Mouse (Mus musculus): Measurements from ENCODE around the gene Arhgap24. TPM values are rescaled to one million over a fixed set of nuclear protein-coding genes. Genes with fewer than 3 reads are reported as not detected.

The Arhgap24 gene
- total RNA-seq, 2 experiments from 2014 or later = 6.3 to 7.0 TPM

GRCm38 (mm10) chr5:102664988-102665726, 184.0 kb downstream of the Arhgap24 start:
- intact Hi-C loops (cut with DNase I) = no loop called here
- DNase-seq (ENCODE audit: low spot score in 2 of 2) = no peak

GRCm38 (mm10) chr5:102666886-102667285, 185.7 kb downstream of the Arhgap24 start:
- intact Hi-C loops (cut with DNase I) = no loop called here
- DNase-seq (ENCODE audit: low spot score in 2 of 2) = no peak

GRCm38 (mm10) chr5:102667754-102668575, 186.8 kb downstream of the Arhgap24 start:
- no peak for DNase-seq (ENCODE audit: low spot score in 2 of 2)
- intact Hi-C loops (cut with DNase I) = no loop called here

- no peak for DNase-seq (ENCODE audit: low spot score in 2 of 2)
- intact Hi-C loops (cut with DNase I) = no loop called here
Measured at GRCm38 (mm10) chr5:102670206-102670605, 189.0 kb downstream of the Arhgap24 start.

- DNase-seq (ENCODE audit: low spot score in 2 of 2) = no peak
- intact Hi-C loops (cut with DNase I) = no loop called here
Measured at GRCm38 (mm10) chr5:102670731-102671345, 189.6 kb downstream of the Arhgap24 start.

GRCm38 (mm10) chr5:102675326-102675725, 194.1 kb downstream of the Arhgap24 start:
- intact Hi-C loops (cut with DNase I) = no loop called here
- DNase-seq (ENCODE audit: low spot score in 2 of 2) = no peak

- DNase-seq (ENCODE audit: low spot score in 2 of 2) = no peak
- intact Hi-C loops (cut with DNase I) = no loop called here
Measured at GRCm38 (mm10) chr5:102677176-102677575, 196.0 kb downstream of the Arhgap24 start.

GRCm38 (mm10) chr5:102687673-102688072, 206.5 kb downstream of the Arhgap24 start:
- intact Hi-C loops (cut with DNase I) = loop anchor here (2.0 kb wide), 1 partner anchor 481 kb away; no protein-coding TSS in a partner anchor
- no peak for DNase-seq (ENCODE audit: low spot score in 2 of 2)

- peak; percentile 77 to 85 for DNase-seq (ENCODE audit: low spot score in 2 of 2)
- intact Hi-C loops (cut with DNase I) = loop anchor here (1.0 to 5.0 kb wide), 3 partner anchors 275 to 540 kb away; no protein-coding TSS in a partner anchor
Measured at GRCm38 (mm10) chr5:102692487-102692886, 211.3 kb downstream of the Arhgap24 start.

- no peak for DNase-seq (ENCODE audit: low spot score in 2 of 2)
- intact Hi-C loops (cut with DNase I) = loop anchor here (5.0 kb wide), 2 partner anchors 276 to 541 kb away; no protein-coding TSS in a partner anchor
Measured at GRCm38 (mm10) chr5:102693192-102693591, 212.0 kb downstream of the Arhgap24 start.

- intact Hi-C loops (cut with DNase I) = loop anchor here (5.0 kb wide), 2 partner anchors 277 to 542 kb away; no protein-coding TSS in a partner anchor
- no peak for DNase-seq (ENCODE audit: low spot score in 2 of 2)
Measured at GRCm38 (mm10) chr5:102693871-102694270, 212.7 kb downstream of the Arhgap24 start.

GRCm38 (mm10) chr5:102697784-102698183, 216.6 kb downstream of the Arhgap24 start:
- DNase-seq (ENCODE audit: low spot score in 2 of 2) = no peak
- intact Hi-C loops (cut with DNase I) = no loop called here

- peak in 1 of 2 experiments; percentile 55 for DNase-seq (ENCODE audit: low spot score in 2 of 2)
- intact Hi-C loops (cut with DNase I) = no loop called here
Measured at GRCm38 (mm10) chr5:102698396-102698795, 217.2 kb downstream of the Arhgap24 start.

GRCm38 (mm10) chr5:102698891-102699290, 217.7 kb downstream of the Arhgap24 start:
- DNase-seq (ENCODE audit: low spot score in 2 of 2) = peak; percentile 16 to 20

GRCm38 (mm10) chr5:102702581-102702980, 221.4 kb downstream of the Arhgap24 start:
- no peak for DNase-seq (ENCODE audit: low spot score in 2 of 2)
- intact Hi-C loops (cut with DNase I) = loop anchor here (5.0 kb wide), 1 partner anchor 170 kb away; no protein-coding TSS in a partner anchor

More at GRCm38 (mm10) chr5:102698891-102699290, 217.7 kb downstream of the Arhgap24 start:
- intact Hi-C loops (cut with DNase I) = no loop called here

- intact Hi-C loops (cut with DNase I) = loop anchor here (5.0 kb wide), 1 partner anchor 169 kb away; no protein-coding TSS in a partner anchor
- peak; percentile 67 to 71 for DNase-seq (ENCODE audit: low spot score in 2 of 2)
Measured at GRCm38 (mm10) chr5:102703325-102704099, 222.3 kb downstream of the Arhgap24 start.

- intact Hi-C loops (cut with DNase I) = no loop called here
Measured at GRCm38 (mm10) chr5:102705170-102705569, 224.0 kb downstream of the Arhgap24 start.

GRCm38 (mm10) chr5:102710336-102710735, 229.1 kb downstream of the Arhgap24 start:
- intact Hi-C loops (cut with DNase I) = no loop called here
- DNase-seq (ENCODE audit: low spot score in 2 of 2) = no peak

More at GRCm38 (mm10) chr5:102705170-102705569, 224.0 kb downstream of the Arhgap24 start:
- no peak for DNase-seq (ENCODE audit: low spot score in 2 of 2)

All from left cerebral cortex, postnatal 25 days (tissue).